Mouse (Mus musculus) CH12.LX (cell line): ENCODE data around the gene Wbp11.

ENCODE experiments used
- CTCF ChIP-seq, 2 experiments: IDR thresholded peaks in 1 of 2; conservative IDR thresholded peaks in 1 of 2; 2 replicates each; pipeline ENCODE4 v1.5.1; 2011 to 2012; ENCODE audit warnings: low read depth in 2 of 2, low read length in 2 of 2, improper control_type of control experiment in 1 of 2, inconsistent platforms in 1 of 2, mild to moderate bottlenecking in 1 of 2, moderate library complexity in 1 of 2
- TCF12 ChIP-seq: IDR thresholded peaks from 2 replicates; pipeline ENCODE4 v1.6.1; 2014; ENCODE audit warnings: low read depth, mild to moderate bottlenecking, inconsistent platforms, low read length, improper control_type of control experiment

- TF ChIP-seq CTCF (conservative IDR thresholded peaks at IDR 0.05 in 1 of 2, IDR thresholded peaks at IDR 0.05 in 1 of 2; ENCODE audit: low read depth in 2 of 2, low read length in 2 of 2): no peak
- TF ChIP-seq TCF12: no peak
Observed at GRCm38 (mm10) chr6:136857186-136857872, 29.3 kb upstream of the Wbp11 start, which contains the start of gene Art4.
